Mouse (Mus musculus): ENCODE data around the gene Prrc2a.

Prrc2a gene

GRCm38 (mm10) chr17:35164568-35165450, at the start of gene Prrc2a:
TSS of gene Prrc2a (minus strand) at chr17:35164897.
- peak; percentile 87 for DNase-seq (ENCODE audit: low spot score)

DNA sequence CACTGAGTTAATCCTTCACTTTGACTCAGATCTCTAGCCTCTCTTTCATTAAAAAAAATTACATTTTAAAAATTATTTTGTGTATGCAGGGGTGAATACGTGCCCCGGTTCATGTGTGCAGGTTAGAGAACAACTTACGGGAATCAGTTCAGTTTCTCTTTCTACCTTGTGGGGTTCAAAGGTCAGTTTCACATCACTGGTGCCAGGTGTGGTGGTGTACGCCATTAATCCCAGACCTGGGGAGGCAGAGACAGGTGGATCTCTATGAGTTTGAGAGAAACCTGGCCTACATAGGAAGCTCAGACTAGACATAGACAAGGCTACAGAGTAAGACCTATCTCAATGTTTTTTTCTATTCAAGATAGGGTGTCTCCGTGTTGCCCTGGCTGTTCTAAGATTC, 48.4 kb upstream of the Prrc2a start:
- DNase-seq (ENCODE audit: low spot score), result no peak

GRCm38 (mm10) chr17:35210593-35210992, 45.9 kb upstream of the Prrc2a start:
- DNase-seq (ENCODE audit: low spot score), result no peak

- no peak for DNase-seq (ENCODE audit: low spot score)
Observed at GRCm38 (mm10) chr17:35209785-35210535, 45.3 kb upstream of the Prrc2a start.

DNA sequence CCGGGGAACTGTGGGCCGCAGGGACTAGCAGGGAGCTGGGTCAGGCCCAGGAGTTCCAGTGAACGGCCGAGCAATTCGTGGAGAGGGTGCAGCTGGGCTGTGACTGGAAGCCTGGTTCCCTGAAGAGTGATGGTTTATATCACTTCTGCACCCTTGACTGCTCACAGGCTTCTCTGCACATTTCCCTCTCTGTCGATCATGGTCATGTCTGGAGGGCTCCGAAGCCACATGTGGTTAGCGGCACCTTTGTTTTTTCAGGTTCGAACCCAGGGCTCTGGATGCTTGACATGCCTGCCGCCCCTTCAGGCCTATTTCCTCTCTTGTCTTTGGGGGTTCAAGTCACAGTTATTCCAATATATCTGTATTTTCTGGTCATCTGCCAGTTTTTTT, 40.7 kb upstream of the Prrc2a start:
- no peak for DNase-seq (ENCODE audit: low spot score)

DNA sequence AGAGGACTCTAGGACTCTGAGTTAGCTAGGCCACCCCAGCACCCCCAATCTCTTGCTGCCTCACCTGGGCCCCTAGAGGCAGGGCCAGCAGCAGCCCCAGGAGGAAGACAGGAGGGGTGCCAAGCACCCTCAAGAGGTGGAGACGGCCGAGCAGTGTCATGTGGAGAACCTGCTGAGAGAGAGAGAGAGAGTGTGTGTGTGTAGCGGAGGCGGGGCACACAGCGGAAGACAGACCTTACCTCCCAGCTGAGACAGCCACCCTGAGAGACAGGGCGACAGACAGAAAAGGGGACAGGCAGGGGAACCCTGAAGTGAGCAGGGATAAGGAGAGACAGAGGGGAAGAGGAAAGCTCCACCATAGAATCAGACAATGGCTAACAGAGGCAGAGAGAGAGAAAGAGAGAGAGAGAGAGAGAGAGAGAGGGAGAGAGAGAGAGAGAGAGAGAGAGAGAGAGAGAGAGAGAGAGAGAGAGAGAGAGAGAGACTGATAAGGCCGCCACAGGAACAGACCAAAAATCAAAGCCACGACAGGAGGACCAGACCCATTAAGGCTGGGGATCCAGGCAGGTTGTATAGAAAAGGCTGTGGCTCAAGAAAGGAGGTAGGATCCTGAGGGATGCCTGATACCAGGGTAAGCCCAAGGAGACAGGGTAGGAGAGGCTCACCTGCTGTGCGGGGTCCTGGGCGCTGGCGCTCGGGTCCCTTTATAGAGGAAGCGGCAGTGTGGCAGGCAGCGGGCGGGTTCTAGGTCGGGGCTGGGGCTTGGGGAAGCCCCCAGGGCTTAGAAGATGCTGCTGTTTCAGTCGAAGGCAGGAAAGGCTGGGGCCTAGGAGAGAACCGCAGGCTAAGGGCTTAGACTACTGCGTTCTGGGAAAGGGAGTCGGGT, 40.0 kb upstream of the Prrc2a start, which contains the start of gene Lta:
Lta (minus strand) TSS at position 858 of the 886 bp plus-strand sequence.
- no peak for DNase-seq (ENCODE audit: low spot score)

DNA sequence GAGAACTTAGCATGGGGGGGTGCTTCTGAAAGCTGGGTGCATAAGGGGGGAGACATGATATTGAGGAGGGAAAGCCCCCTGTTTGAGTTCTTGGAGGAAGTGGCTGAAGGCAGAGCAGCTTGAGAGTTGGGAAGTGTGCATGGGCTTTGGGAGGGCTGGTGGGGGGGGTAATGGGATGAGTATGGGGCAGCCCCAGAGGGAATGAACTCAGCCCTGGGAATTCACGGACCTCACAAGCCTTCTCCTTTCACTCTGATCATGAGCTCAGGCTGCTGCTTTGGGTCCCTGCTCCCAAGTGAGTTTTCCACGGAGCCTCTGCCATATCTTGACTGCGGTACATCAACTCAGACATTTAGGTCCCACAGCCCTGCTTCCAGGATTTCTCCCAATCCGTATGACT, 37.7 kb upstream of the Prrc2a start:
- DNase-seq (ENCODE audit: low spot score), result no peak

GRCm38 (mm10) chr17:35201787-35202186, 37.1 kb upstream of the Prrc2a start, which contains the start of gene Tnf:
TSS of gene Tnf (minus strand) at chr17:35202007.
- no peak for DNase-seq (ENCODE audit: low spot score)

GRCm38 (mm10) chr17:35201128-35201527, 36.4 kb upstream of the Prrc2a start:
- no peak for DNase-seq (ENCODE audit: low spot score)

- no peak for DNase-seq (ENCODE audit: low spot score)
Observed at GRCm38 (mm10) chr17:35200398-35200797, 35.7 kb upstream of the Prrc2a start.

GRCm38 (mm10) chr17:35198946-35199345, 34.2 kb upstream of the Prrc2a start:
- no peak for DNase-seq (ENCODE audit: low spot score)

- no peak for DNase-seq (ENCODE audit: low spot score)
Observed at GRCm38 (mm10) chr17:35198029-35198428, 33.3 kb upstream of the Prrc2a start.

- no peak for DNase-seq (ENCODE audit: low spot score)
Observed at GRCm38 (mm10) chr17:35197126-35197525, 32.4 kb upstream of the Prrc2a start.

GRCm38 (mm10) chr17:35196321-35196641, 31.6 kb upstream of the Prrc2a start:
- no peak for DNase-seq (ENCODE audit: low spot score)

DNA sequence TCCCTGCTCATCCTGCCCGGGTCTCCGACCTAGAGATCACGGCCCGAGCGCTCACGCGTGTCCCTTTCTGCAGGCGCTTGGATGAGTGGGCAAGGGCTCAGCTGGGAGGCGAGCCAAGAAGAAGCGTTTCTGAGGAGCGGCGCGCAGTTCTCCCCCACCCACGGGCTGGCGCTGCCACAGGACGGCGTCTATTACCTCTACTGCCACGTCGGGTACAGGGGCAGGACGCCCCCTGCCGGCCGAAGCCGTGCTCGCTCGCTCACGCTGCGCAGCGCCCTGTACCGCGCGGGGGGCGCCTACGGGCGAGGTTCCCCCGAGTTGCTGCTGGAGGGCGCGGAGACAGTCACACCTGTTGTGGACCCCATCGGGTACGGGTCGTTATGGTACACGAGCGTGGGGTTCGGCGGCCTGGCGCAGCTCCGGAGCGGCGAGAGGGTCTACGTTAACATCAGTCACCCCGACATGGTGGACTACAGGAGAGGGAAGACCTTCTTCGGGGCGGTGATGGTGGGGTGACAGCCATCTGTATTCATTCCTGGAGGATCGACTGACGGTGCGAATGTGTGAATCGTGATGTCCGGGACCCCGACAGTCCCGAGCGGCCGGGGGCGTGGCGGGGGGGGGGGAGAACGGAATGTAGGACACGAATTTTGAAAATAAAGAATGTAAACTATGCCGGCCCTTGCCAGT, 31.1 kb upstream of the Prrc2a start:
- peak; percentile 46 for DNase-seq (ENCODE audit: low spot score)

DNA sequence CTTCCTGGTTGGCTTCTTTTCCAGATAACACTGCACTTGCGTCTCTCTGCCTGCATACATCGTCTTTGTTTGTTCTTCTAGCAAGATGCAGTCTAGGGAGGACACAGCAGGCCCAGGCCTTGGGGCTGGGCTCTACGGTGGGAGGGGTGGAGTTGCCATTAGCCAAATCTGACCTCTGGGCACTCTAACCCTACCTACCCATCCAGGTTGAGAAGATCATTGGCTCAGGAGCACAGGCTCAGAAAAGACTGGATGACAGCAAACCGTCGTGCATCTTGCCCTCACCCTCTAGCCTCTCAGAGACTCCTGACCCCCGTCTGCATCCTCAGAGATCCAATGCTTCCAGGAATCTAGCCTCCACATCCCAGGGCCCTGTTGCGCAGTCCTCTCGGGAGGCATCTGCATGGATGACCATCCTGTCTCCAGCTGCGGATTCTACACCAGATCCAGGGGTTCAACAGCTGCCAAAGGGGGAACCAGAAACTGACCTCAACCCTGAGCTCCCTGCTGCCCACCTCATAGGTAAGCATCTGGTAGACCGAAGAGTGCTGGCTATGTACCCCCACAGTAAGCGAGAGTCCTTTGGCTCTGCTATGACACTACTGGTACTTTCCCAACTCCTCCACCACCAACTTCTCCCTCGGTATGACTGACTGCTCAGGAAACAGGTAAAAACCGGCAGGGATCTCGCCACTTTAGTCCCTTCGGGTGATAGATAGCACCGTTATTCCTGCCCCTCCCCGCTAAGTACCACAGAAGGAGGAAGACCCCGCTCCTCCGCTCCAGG, 30.3 kb upstream of the Prrc2a start:
- no peak for DNase-seq (ENCODE audit: low spot score)

GRCm38 (mm10) chr17:35193881-35194843, 29.5 kb upstream of the Prrc2a start, which contains the start of gene Ltb:
TSS of gene Ltb (plus strand) at chr17:35194439.
- no peak for DNase-seq (ENCODE audit: low spot score)

- no peak for DNase-seq (ENCODE audit: low spot score)
Observed at GRCm38 (mm10) chr17:35192924-35193323, 28.2 kb upstream of the Prrc2a start.

- DNase-seq (ENCODE audit: low spot score), result no peak
Observed at GRCm38 (mm10) chr17:35191723-35192122, 27.0 kb upstream of the Prrc2a start.

Data from ovary, postnatal 10 days (tissue).